Mouse (Mus musculus): ENCODE results near the gene Agxt.
A peak's percentile ranks its signal among the peaks of the same experiment; 100 is the strongest.

Agxt gene

DNA sequence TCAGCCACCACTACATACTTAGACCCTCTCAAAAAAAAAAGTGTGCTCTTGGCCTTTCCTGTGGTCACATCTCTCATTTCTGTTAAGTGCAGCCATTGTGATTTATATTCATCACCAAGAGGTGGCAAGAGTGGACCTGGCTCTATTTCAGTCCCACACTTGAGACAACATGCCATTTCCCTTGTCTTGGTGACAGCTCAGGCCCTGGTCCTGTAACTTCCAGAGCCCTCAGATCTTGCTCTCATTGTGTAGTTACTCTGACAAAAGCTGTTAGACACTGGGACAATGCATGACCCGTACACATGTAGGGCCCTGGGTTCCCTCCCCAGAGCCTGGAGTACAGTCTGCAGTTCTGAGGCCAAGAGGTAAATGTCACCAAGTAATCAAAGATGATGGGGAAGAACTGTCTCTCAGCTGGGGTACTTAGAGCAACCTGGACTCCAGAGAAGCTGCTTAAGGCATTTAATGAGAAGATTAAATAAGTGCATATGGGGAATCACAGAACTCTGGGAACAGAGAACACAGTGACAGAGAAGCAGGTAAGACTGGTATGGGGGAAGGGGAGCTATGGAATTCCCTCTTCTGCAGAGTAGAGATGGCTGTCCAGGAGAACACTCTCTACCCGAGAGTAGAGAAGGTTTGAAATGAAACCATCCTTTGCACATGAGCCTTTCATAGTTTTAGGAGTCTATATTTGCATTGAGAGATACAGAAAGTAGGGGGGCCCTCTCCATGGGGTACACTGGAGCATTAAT is 16.0 kb downstream of the Agxt start:
- no peak for DNase-seq

DNA sequence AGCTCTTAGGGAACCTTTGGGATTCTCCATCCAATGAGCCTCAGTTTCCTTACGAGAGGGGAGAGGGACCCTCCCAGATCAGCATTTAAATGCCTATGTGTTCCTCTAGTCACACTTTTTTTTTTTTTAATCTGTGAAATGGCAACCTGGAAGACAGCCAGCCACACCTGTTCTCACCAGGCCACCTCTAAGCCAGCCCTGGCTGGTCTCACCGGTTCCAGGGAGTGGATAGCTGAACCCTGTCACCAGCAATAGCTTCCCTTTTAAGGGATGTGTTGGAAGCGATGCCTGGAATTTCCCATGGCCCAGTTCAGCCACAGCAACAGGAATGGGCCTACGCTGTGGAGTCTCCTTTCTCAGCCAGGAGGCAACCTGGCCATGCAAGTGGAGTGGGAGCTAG is 22.5 kb downstream of the Agxt start:
- DNase-seq, result no peak

DNA sequence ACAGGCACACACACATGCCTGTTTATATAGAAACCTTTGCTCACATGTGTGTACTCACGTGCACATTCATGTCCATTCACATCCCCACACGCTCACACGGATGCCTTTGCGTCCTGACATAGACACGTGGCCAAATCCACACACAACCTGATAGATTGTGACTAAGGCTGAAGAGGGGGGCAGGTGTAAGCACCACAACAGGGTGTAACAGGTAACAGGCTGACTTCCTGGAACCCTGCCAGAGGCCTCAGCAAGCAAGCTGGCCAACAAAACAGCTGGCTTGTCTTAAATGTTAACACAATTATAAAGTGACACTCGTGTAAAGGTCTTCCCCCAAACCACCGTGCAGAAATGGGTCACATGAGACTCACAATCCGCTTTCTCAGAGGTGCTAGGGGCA is 23.9 kb downstream of the Agxt start:
- DNase-seq, result no peak

DNA sequence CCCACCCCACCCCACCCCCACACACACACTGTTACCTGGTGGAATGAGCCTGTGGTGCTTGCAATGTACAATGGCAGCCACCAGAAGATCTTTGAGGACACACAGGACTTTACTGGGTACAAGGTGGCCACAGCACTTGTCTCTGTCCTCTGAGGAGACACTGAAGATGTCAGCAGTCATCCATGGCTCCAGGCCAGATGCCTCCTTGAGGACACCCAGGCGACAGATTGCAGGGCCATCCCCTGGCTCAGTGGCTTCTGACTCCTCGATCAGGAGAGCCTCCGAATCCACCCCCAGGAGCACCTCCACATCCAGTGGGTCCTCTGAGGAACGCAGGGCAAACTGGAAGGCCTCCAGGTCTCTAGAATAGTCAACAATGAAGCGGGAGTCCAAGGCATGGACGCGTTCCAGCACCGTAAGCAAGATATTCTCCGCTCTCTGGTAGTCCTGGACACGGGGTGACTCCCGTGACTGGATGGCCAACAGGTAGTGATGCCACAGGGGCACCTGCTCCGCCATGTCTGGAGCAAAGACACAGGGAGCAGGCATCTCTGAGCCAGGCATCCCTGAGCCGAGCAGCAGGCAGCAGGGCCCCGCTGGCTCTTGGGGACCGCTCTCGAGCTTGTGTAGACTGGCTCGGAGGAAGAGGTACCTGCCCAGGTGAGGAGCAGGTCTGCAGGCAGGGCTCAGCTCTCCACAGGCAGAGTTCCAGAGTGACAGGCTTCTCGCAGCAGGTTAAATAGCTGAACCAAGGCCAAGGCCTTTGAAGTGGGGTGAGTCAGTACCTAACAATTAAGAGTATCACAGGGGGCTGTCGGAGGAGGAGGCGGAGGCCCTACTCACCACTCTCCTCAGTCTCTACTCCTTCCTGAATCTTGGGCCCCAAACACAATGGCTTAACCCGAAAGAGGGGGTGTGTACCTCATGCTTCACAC is 24.8 kb downstream of the Agxt start:
- no peak for DNase-seq

DNA sequence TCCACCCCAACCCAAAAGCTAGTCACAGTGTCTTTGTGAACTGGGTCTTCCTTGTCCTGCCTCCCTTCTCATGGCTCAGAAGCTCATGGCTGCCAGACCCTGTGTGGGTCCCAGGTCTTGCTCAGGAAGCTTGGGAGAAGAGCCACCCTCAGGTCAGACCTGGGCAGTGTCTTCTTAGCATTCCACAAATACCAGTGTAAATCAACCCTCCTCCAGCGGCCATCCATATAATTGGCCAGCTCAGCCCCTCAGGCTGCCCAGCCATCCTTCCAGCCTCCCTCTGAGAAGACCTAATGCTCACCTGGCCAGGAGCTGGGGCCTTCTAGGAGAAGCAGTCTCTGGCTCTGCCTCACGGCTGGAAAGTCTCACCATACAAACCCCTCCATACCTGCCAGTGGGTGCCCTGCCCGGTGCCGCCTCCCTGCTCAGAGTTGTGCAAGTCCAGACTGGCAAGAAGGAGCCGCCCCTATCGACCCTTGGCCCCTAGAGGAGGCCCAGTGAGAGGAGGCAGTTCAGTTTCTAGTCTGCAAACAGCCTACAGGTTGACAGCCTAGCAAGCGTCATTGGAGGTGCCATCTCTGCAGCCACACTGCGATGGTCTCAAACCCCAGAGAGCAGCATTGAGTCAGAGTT is 25.6 kb downstream of the Agxt start, which contains the start of gene 2310007B03Rik:
TSS of gene 2310007B03Rik (minus strand) at position 448 of the 633 bp plus-strand sequence.
- DNase-seq, result no peak

DNA sequence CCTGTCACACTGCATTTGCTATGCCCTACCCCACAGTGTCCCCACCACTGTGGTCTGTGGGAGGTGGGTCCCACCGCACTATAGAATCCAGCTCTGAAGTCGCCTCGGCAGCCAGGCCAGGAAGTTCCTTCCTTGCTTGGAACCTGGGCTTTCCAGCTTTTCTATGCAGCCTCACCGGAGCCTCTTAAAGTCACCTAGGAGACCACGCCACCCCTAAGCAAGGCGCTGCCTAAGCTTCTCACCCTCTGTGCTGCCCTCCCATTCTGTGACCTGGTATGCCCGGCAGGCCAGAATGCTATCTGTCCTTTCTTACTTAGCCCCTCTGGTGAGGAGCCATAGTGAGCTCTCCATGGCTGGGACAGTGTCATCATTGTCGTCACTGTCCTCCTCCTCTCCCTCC is 26.3 kb downstream of the Agxt start:
- no peak for DNase-seq

DNA sequence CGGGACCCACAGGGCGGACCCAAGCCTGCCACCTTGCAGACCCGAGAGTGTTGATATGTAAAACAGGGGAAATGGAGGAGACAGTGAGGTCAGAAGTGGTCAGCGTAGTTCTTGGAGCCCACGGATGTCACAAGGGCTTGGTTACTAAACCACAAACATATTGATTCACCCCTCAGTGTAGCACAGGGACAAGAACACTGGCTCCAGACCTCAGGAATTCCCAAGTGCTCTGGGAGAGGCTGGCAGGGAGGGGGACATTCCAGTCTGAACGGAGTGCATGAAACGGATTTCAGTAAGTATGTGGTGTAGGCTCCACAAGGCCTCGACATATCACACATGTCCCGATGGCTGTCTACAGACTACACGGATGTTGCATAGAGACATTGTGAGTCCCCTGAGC is 26.9 kb downstream of the Agxt start:
- no peak for DNase-seq

DNA sequence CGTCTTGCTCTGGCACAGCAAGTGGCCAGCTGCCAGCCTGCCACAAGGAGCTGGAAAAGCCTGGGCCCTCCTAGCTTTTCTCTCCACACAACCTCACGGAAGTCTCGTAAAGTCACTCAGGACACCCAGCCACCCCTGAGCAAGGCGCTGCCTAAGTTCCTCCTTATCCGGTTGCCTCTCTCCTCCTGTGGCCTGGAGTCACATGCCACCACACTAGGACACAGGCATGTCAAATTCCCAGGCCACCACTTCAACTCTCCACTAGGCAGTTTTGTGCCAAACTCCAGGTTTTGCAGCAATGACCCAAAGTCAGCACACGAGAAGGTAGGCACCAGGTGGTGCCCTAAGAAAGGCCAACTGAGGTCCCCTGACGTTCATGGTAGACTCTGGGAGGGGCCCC is 27.5 kb downstream of the Agxt start:
- DNase-seq, result no peak

DNA sequence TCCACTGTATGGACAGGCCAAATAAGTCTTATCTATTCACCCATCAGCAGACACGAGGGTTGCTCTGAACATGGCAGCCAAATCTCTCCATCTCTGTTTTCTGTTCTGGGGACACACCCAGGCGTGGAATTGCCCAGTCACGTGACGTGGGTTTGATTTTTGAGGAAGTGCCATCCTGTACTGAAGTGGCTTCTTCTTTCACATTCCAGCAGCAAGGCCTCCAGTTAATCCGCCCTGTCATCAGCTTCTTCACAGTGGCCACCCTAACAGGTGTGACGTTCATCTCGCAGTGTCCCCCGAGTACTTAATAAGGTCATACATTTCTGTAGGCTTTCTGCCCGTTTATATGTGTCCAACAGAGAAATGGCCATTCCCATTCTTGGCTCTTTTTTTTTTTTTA is 30.4 kb downstream of the Agxt start:
- no peak for DNase-seq

DNA sequence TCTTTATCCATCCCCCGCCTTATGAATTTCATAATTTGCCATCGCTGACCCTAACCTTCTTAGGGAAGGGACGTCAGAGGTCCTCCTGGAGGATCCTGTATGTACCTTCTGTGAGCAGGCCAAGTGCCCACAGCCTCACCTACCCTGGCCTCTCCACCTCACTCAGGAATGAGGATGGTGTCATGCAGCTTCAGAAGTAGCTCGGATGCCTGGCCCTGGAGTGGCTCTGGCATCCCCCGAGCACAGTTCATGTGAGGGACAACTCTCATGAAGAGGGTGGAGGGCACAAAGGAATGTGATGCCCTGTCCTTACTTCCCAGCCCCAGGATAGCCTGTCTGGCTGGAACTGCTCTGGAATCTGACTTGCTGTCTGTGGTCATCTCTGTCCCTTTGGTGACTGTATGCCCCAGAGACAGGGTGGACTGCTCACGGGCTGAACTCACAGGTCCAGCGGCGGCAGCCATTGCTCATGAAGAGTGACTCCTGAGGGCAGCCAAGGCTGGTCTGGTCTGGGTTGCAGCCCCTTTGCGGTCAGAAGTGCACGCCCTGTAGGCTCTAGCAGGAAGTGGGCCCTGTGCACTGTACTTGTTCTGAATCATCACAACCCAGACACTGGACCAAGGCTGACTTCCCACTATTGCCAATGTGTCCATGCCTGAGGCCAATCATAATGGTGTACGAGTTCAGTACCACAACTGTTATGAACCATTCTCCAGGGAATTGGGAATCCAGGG is 31.5 kb downstream of the Agxt start:
- DNase-seq, result no peak

DNA sequence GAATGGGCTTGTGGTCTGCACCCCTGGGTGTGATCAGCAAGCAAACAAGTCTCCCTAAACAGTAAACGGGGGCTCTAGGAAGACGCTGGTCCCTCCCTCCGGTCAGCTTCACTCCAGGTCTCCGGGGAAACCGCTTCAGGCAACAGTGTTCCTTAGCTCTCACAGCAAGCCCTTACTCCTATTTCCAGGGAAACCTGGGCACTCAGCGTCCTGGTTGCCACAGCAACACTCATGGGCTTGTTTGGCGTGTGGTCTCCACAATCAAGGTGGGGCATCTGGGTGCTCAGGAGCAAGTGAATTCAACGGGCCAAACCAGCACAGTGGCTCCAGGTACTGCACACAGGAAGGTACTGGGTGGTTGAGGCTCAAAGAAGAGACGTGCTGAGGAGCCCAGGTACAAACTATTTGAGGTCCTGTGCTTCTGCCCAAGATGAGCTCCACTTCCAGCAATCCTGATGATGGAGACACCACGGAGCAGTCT is 33.3 kb downstream of the Agxt start, which contains the start of gene Crocc2:
TSS of gene Crocc2 (plus strand) at position 431 of the 481 bp plus-strand sequence.
- DNase-seq, result no peak

DNA sequence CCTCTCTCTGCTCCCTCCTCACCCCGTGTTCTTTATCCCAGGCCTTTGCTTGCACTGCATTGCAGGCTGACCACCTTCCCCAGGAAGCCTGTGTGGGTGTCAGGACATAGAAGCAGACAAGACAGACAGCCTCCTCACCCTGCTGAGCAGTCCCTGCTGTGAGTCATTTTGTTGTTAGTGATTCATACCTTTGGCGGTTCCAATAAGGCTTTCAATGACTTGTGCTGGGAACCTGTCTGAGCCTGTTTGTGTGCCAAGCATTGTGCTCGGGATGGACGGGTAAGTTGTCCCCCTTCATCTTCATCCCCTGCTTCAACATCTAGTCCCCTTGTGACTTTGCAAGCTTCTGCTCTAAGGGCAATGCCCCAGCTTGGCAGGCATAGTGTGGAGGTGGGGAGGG is 38.6 kb downstream of the Agxt start:
- no peak for DNase-seq

DNA sequence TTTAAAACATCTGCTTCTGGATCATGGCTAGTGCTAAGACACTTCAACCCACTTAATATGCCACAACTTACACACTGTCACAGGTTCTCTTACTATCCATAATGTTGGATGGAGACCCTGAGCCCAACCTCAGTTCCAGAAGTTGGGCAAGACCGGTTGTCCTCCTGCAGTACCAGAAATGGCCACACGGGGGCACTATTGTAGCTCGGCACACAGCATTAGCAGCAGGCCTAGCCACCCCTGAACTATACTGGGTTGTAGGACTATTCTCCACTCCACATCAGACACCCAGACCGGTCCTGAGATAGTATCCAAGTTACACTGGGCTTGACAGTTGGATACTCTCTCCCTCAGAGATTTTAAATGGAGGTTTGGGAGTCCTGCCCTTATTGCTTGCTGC is 39.4 kb downstream of the Agxt start:
- DNase-seq, result peak; percentile 84

DNA sequence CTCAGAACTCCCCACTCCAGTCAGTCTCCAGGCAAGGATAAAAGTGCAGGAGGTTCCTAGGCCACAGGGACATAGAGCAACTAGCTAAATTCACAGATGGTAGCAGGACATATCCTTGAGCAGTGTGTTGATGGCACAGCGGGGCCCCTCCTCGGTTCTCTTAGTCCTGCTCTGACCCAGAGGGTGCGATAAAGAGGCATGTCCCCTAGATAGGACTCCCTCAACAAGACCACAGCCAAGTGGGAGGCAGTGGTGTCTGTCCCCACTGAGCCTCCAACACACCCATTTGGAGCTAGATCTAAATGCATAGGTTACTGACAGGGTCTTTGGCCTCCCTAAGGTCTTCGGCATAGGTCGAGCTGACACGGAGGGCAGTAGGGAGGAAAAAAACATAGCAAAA is 40.8 kb downstream of the Agxt start:
- no peak for DNase-seq

DNA sequence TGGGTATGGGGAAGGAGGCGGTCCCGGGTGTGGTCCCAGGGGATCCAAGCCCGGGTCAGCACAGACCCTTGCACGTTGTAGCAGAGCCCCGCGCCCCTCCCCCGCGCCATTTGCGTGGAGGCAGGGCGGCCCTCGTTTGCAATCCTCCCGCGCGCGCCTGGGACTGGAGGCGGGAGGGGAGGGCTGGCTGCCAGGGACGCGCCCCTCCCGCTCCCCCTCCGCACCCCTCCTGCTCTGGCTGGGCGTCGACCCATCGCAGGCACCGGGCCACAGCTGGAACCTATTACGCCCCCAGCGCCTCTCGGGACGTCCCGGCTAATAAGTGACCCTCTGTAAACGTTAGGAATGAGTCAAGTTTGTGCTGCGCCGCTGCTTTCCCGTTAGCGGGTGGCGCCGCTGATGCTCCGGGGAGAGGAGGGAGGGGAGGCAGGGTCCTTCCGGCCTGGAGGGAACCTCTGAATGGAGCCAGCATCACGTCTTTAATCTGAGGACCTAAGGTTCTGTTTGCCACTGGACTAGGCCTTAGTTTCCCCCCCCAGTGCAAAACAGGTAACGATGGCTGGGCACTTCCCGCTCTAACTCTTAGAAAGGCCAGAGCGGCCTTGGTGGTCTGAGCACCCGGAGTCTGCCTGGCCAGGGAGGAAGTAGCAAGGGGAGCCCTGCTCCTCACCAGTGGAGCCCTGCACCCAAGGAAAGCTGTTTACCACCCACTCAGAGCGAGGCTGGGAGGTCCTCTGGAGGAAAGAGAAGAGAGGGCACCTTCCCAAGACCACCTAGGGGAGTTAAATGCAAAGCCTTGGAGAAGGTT is 41.7 kb downstream of the Agxt start:
- DNase-seq, result peak; percentile 22

DNA sequence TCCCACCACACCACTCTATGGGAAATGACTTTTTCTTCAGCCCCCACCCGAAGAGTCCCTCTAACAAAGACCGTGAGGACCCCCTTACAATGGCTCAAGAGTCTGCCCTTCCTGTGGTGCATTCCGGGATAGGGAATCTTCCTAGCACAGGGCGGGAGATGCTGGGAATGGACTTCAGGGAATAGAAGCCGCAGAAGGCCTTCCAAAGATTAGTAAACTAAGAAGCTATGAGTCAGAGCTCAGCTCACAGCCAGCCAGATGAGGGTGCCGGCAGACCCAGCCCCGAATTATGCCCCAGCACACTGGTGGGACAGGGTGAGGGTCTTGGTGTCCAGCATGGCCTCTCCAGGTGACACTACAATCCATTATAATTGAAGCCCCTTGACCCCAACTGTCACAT is 47.2 kb downstream of the Agxt start:
- DNase-seq, result no peak

DNA sequence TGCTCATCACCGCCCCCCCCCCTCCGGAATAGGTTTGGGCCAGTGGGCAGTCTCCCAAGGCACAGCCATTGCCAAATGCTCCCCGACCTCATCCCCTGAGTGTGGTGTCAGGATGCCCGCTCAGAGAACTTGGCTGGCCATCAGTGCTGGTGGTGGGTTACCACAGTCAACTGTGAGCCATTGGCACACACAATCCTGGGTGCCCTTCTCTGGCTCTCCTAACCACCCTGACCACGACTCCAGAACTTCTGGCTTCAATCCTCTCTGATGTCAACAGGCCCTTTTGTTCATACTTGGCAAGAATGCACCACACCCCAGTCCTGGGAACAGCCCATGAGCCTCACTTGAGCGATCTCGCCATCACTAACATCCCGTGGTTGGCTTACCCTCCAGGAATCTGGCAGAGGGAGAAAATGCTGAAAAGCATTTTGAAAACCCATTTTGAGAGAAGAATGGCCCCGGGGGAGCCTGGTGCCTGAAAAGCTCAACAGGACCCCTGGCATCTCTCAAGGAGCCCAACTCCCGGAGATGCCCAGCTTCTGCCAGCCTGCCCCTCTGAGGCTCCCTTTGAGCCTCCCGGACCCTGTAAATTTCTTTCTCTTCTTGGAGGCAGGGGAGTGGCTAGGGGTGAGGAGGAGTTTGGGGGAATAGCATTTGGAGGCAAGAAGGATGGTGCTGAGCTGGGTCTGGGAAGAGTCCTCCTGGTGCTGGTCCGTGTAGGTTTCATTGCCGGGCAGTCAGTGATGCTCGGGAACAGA is 49.2 kb downstream of the Agxt start:
- no peak for DNase-seq

DNA sequence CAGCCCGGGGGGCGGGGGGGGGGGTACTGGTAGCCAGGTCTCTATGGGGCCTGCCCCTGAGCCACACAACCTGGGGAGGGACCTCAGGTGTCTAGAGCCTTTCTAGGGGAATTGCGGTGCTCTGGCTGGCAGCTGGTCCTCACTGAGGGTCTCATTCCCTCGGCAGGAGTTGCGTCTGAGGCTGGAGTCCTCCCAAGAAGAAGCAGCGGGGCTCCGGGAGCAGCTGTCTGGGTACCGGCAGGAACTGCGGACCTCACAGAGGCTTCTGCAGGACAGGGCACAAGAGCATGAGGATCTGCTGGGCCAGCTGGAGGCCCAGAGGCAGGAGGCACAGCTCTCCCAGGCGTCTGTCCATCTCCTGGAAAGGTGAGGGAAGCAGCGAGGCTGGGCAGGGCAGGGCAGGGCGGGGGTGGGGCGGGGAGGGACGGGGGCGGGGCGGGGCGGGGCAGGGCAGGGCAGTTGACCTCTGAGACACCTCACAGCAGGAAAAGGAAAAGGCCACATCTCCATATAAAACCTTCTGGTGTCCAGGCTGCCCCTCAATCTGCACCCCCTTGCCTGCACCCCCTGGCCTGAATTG is 55.8 kb downstream of the Agxt start:
- no peak for DNase-seq

DNA sequence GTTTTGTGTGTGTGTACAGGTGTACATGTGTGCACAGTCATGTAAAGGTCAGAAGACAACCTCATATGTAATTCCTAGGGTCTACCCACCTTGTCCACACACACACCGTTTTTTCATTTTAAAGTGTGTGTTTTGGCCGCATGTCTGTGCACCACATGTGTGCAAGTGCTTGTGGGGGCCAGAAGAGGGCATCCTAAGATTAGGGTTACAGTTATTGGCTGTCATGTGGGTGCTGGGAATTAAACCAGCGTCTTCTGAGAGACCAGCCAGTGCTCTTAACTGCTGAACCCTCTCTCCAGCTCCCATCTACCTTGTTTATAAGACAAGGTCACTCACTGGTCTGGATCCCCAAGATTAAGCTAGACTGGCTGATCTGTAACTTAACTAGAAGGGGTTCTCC is 59.9 kb downstream of the Agxt start:
- no peak for DNase-seq
